Mouse (Mus musculus): ENCODE results near the gene Aph1c. TPM values are rescaled to one million over a fixed set of nuclear protein-coding genes. Genes with fewer than 3 reads are reported as not detected.
"Not testable (repeated sequence)": the region's sequence is repeated elsewhere in the genome, so short reads cannot be mapped to it uniquely, and the experiment has no call there.

The Aph1c gene
- polyA plus RNA-seq, 1 experiment from 2014 or later: 23.1 TPM

DNA sequence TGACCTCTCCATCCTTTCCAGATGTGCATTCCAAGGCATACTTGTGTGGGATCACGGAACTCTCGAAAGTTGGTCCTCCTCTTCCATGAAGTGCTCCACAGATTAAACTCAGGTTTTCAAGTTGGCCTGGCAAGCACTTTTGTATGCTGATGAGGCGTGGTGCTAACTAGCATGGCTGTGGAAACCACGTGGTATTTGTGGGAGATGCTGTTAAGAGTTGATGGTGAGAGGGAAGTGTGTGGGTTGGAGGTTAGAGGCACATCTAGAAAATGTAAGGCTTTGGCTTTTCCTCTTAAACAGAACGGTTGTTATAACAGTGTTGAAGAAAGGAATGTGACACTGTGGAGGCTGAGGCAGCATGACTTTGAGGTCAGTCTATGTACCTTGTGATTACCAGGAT, 13.5 kb downstream of the Aph1c start:
- TF ChIP-seq CTCF (IDR thresholded peaks at IDR 0.05; ENCODE audit: low read depth): no peak
- Histone ChIP-seq H3K27me3 (ENCODE audit: insufficient read depth, low read length) (no peaks in the 10 kb centered on the region), H3K9me3 (replicated peaks; ENCODE audit: low read length) (no peaks in the 10 kb centered on the region), H3K4me3 (replicated peaks; ENCODE audit: low read depth, low read length) (no peak overlapping the region), H3K9ac (ENCODE audit: low read depth, low read length) (no peak overlapping the region), H3K27ac (no peak overlapping the region), H3K36me3 (ENCODE audit: insufficient read depth, low read length) (0 out of 2 replicates have a peak, but pooled peaks cover 3% of the 10 kb centered on the region), H3K4me2 (ENCODE audit: low read length) (no peak overlapping the region), H3K4me1 (replicated peaks; ENCODE audit: insufficient read depth, low read length) (no peaks in the 10 kb centered on the region)
- ATAC-seq (replicated peaks; ENCODE audit: low FRiP score, low read depth): no peak
- DNase-seq (ENCODE audit: low spot score): no peak
- WGBS: 71% methylated on average over 5 of the region's 5 CpGs

- Histone ChIP-seq H3K36me3 (ENCODE audit: insufficient read depth, low read length) (no peaks in the 10 kb centered on the region), H3K27ac (no peak overlapping the region), H3K9me3 (replicated peaks; ENCODE audit: low read length) (no peaks in the 10 kb centered on the region), H3K4me2 (ENCODE audit: low read length) (no peak overlapping the region), H3K4me1 (replicated peaks; ENCODE audit: insufficient read depth, low read length) (no peaks in the 10 kb centered on the region), H3K4me3 (replicated peaks; ENCODE audit: low read depth, low read length) (no peak overlapping the region), H3K27me3 (ENCODE audit: insufficient read depth, low read length) (no peaks in the 10 kb centered on the region), H3K9ac (ENCODE audit: low read depth, low read length) (no peak overlapping the region)
- WGBS: 50% methylated on average over 2 of the region's 2 CpGs
- DNase-seq (ENCODE audit: low spot score) (no peak), ATAC-seq (replicated peaks; ENCODE audit: low FRiP score, low read depth) (no peak)
- TF ChIP-seq CTCF (IDR thresholded peaks at IDR 0.05; ENCODE audit: low read depth): no peak
Measured at GRCm38 (mm10) chr9:66813392-66813791, 21.1 kb downstream of the Aph1c start.

DNA sequence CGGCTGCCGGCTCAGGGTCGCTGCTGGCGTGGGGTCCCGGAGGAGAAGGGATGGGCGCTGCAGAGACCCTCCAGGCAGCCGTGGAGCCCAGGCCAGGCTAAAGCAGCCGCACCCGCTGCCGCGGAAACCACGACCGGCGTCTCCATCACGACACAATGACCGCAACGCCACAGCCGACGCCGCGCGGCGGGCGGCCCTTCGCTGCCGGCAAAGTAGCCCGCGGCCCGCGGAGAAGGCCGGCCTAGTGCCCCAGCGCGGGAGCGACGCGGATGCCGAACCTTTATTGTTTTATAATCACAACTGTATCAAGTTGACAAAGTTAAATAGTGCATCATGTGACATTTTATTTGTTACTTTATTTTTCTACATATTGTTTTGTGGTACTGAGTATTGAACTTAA, 28.6 kb downstream of the Aph1c start:
- H3K4me1 ChIP-seq (replicated peaks; ENCODE audit: insufficient read depth, low read length); ATAC-seq (replicated peaks; ENCODE audit: low FRiP score, low read depth); H3K27ac ChIP-seq; H3K27me3 ChIP-seq (ENCODE audit: insufficient read depth, low read length); H3K9me3 ChIP-seq (replicated peaks; ENCODE audit: low read length); H3K36me3 ChIP-seq (ENCODE audit: insufficient read depth, low read length); H3K9ac ChIP-seq (ENCODE audit: low read depth, low read length); DNase-seq (ENCODE audit: low spot score): not testable (repeated sequence)
- 10% methylated on average over 29 of the region's 37 CpGs for WGBS
- H3K4me3 ChIP-seq (replicated peaks; ENCODE audit: low read depth, low read length): peak overlapping the region; percentile 24
- peak overlapping the region; percentile 52 for H3K4me2 ChIP-seq (ENCODE audit: low read length)

- Histone ChIP-seq H3K27me3 (ENCODE audit: insufficient read depth, low read length) (no peaks in the 10 kb centered on the region), H3K4me2 (ENCODE audit: low read length) (peak overlapping the region; percentile 15; the same call in 1 of the 2 replicates), H3K27ac (no peak overlapping the region), H3K9me3 (replicated peaks; ENCODE audit: low read length) (no peaks in the 10 kb centered on the region), H3K36me3 (ENCODE audit: insufficient read depth, low read length) (no peaks in the 10 kb centered on the region), H3K4me3 (replicated peaks; ENCODE audit: low read depth, low read length) (no peak overlapping the region), H3K4me1 (replicated peaks; ENCODE audit: insufficient read depth, low read length) (0 out of 2 replicates have a peak, but pooled peaks cover 3% of the 10 kb centered on the region), H3K9ac (ENCODE audit: low read depth, low read length) (no peak overlapping the region)
- WGBS: 47% methylated on average over 12 of the region's 12 CpGs
- TF ChIP-seq CTCF (IDR thresholded peaks at IDR 0.05; ENCODE audit: low read depth): no peak
- DNase-seq (ENCODE audit: low spot score): no peak
- no peak for ATAC-seq (replicated peaks; ENCODE audit: low FRiP score, low read depth)
Measured at GRCm38 (mm10) chr9:66801947-66802346, 32.6 kb downstream of the Aph1c start.

DNA sequence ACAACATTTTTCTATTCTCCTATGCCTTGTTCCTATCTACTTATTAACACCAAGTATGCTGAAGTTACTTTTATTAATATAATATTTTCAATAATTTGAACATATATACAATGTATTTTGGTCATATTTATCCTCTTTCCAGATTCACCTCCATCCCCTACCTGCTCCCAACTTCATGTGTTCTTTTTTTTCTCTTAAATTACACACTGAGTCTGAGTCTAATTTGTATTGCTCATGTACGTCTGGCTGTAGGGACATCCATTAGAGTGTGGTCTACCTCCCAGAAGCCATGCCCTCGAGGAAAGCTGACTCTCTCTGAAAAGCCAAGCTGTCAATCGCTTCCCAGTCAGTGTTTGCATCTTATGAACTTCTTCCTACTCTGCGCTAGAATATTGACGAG, 37.8 kb downstream of the Aph1c start, which contains the start of gene Gm10647:
TSS of gene Gm10647 (plus strand) at position 301 of the 400 bp plus-strand sequence.
- WGBS: 75% methylated on average over 5 of the region's 5 CpGs
- TF ChIP-seq CTCF (IDR thresholded peaks at IDR 0.05; ENCODE audit: low read depth): no peak
- Histone ChIP-seq H3K36me3 (ENCODE audit: insufficient read depth, low read length) (no peaks in the 10 kb centered on the region), H3K4me2 (ENCODE audit: low read length) (peak within 1 kb of the TSS; percentile 80), H3K4me1 (replicated peaks; ENCODE audit: insufficient read depth, low read length) (no peaks in the 10 kb centered on the region), H3K27me3 (ENCODE audit: insufficient read depth, low read length) (no peaks in the 10 kb centered on the region), H3K9ac (ENCODE audit: low read depth, low read length) (no peak within 1 kb of the TSS), H3K4me3 (replicated peaks; ENCODE audit: low read depth, low read length) (peak within 1 kb of the TSS; percentile 59), H3K27ac (peak within 1 kb of the TSS; percentile 47; the same call in 1 of the 2 replicates), H3K9me3 (replicated peaks; ENCODE audit: low read length) (no peaks in the 10 kb centered on the region)
- no peak for DNase-seq (ENCODE audit: low spot score)
- ATAC-seq (replicated peaks; ENCODE audit: low FRiP score, low read depth): no peak

GRCm38 (mm10) chr9:66795464-66796324, 38.8 kb downstream of the Aph1c start, which contains the start of gene Aph1b:
Gene Aph1b, minus strand, starts transcription at chr9:66795490.
- peak within 1 kb of the TSS; percentile 80 for H3K4me2 ChIP-seq (ENCODE audit: low read length)
- WGBS: under 1% methylated on average over 42 of the region's 42 CpGs
- peak; percentile 97 for ATAC-seq (replicated peaks; ENCODE audit: low FRiP score, low read depth)
- peak within 1 kb of the TSS; percentile 90 for H3K27ac ChIP-seq
- no peaks in the 10 kb centered on the region for H3K27me3 ChIP-seq (ENCODE audit: insufficient read depth, low read length)
- H3K9me3 ChIP-seq (replicated peaks; ENCODE audit: low read length): no peaks in the 10 kb centered on the region
- peak within 1 kb of the TSS; percentile 65 for H3K9ac ChIP-seq (ENCODE audit: low read depth, low read length)
- TF ChIP-seq CTCF (IDR thresholded peaks at IDR 0.05; ENCODE audit: low read depth): no peak
- peak within 1 kb of the TSS; percentile 59 for H3K4me3 ChIP-seq (replicated peaks; ENCODE audit: low read depth, low read length)
- DNase-seq (ENCODE audit: low spot score): peak; percentile 99
- no peaks in the 10 kb centered on the region for H3K36me3 ChIP-seq (ENCODE audit: insufficient read depth, low read length)
- no peaks in the 10 kb centered on the region for H3K4me1 ChIP-seq (replicated peaks; ENCODE audit: insufficient read depth, low read length)
